Mouse (Mus musculus) MEL (cell line): ENCODE data around the gene Cd151.

Experiments used
- CHD1 ChIP-seq: IDR thresholded peaks from 2 replicates; pipeline ENCODE4 v1.6.1; 2012; ENCODE audit warnings: low read depth, mild to moderate bottlenecking, inconsistent platforms, low read length, improper control_type of control experiment
- CHD2 ChIP-seq: IDR thresholded peaks from 2 replicates; pipeline ENCODE4 v1.6.1; 2011; ENCODE audit warnings: low read length, improper control_type of control experiment
- CTCF ChIP-seq, 3 experiments: IDR thresholded peaks in 2 of 3; conservative IDR thresholded peaks in 1 of 3; 2 replicates each; pipeline ENCODE4 v1.5.1; 2011 to 2012; ENCODE audit warnings: low read length in 3 of 3, low read depth in 2 of 3, mild to moderate bottlenecking in 2 of 3, improper control_type of control experiment in 1 of 3, inconsistent platforms in 1 of 3, mixed read lengths in 1 of 3, moderate library complexity in 1 of 3; ENCODE audit not compliant: control insufficient read depth in 1 of 3, insufficient read depth in 1 of 3, poor library complexity in 1 of 3, severe bottlenecking in 1 of 3
- E2F4 ChIP-seq: IDR thresholded peaks from 2 replicates; pipeline ENCODE4 v1.6.1; 2011; ENCODE audit warnings: low read depth, low read length, improper control_type of control experiment, borderline replicate concordance
- EP300 ChIP-seq, 2 experiments: IDR thresholded peaks; 2 replicates each; pipeline ENCODE4 v1.6.1; 2011; ENCODE audit warnings: improper control_type of control experiment in 2 of 2, low read length in 2 of 2, low read depth in 1 of 2, mild to moderate bottlenecking in 1 of 2
- HCFC1 ChIP-seq: IDR thresholded peaks from 2 replicates; pipeline ENCODE4 v1.6.1; 2012; ENCODE audit warnings: low read depth, mild to moderate bottlenecking, inconsistent platforms, low read length, improper control_type of control experiment, moderate library complexity
- MAFK ChIP-seq: IDR thresholded peaks from 2 replicates; pipeline ENCODE4 v1.6.1; 2011; ENCODE audit warnings: low read depth, mild to moderate bottlenecking, low read length, improper control_type of control experiment, borderline replicate concordance
- MYC ChIP-seq: IDR thresholded peaks from 2 replicates; pipeline ENCODE4 v1.6.1; 2011; ENCODE audit warnings: low read depth, mild to moderate bottlenecking, low read length, improper control_type of control experiment, moderate library complexity
- POLR2A ChIP-seq, 2 experiments: IDR thresholded peaks; 2 replicates each; pipeline ENCODE4 v1.6.1; 2011 to 2012; ENCODE audit warnings: low read length in 2 of 2, mild to moderate bottlenecking in 2 of 2, control low read depth in 1 of 2, improper control_type of control experiment in 1 of 2, low read depth in 1 of 2, moderate library complexity in 1 of 2; ENCODE audit not compliant: control insufficient read depth in 1 of 2, insufficient read depth in 1 of 2, poor library complexity in 1 of 2
- ZMIZ1 ChIP-seq: IDR thresholded peaks from 2 replicates; pipeline ENCODE4 v1.6.1; 2012; ENCODE audit warnings: low read depth, mild to moderate bottlenecking, inconsistent platforms, low read length, improper control_type of control experiment, moderate library complexity

- TF ChIP-seq E2F4 (no peak), EP300 (IDR thresholded peaks at IDR 0.05; ENCODE audit: low read depth in 1 of 2, low read length in 2 of 2) (no peak), CTCF (IDR thresholded peaks at IDR 0.05 in 2 of 3, conservative IDR thresholded peaks at IDR 0.05 in 1 of 3; ENCODE audit: control insufficient read depth in 1 of 3, insufficient read depth in 1 of 3, low read depth in 2 of 3, low read length in 3 of 3, poor library complexity in 1 of 3, severe bottlenecking in 1 of 3) (no peak), MYC (no peak), CHD1 (no peak), CHD2 (no peak), POLR2A (IDR thresholded peaks at IDR 0.05; ENCODE audit: control insufficient read depth in 1 of 2, insufficient read depth in 1 of 2, low read depth in 1 of 2, low read length in 2 of 2, poor library complexity in 1 of 2) (no peak), ZMIZ1 (no peak), MAFK (no peak), HCFC1 (no peak)
These were observed 51.1 kb downstream of the Cd151 start for GRCm38 (mm10) chr7:141518296-141518695.
